Mouse (Mus musculus): ENCODE data around the gene Gm7073.

The Gm7073 gene

GRCm38 (mm10) chrX:60539149-60539548, at the start of gene Gm7073:
TSS of gene Gm7073 (minus strand) at chrX:60539249.
- in situ Hi-C loops (cut with MboI, MseI) = no loop called here

- in situ Hi-C loops (cut with MboI, MseI) = no loop called here
Measured at GRCm38 (mm10) chrX:60570539-60570938, 31.5 kb upstream of the Gm7073 start.

- in situ Hi-C loops (cut with MboI, MseI) = no loop called here
Measured at GRCm38 (mm10) chrX:60569047-60569446, 30.0 kb upstream of the Gm7073 start.

- in situ Hi-C loops (cut with MboI, MseI) = no loop called here
Measured at GRCm38 (mm10) chrX:60555242-60555641, 16.2 kb upstream of the Gm7073 start.

GRCm38 (mm10) chrX:60547444-60548304, 8.6 kb upstream of the Gm7073 start:
- in situ Hi-C loops (cut with MboI, MseI) = no loop called here

GRCm38 (mm10) chrX:60547098-60547443, 8.0 kb upstream of the Gm7073 start:
- in situ Hi-C loops (cut with MboI, MseI) = no loop called here

GRCm38 (mm10) chrX:60545906-60546305, 6.9 kb upstream of the Gm7073 start:
- in situ Hi-C loops (cut with MboI, MseI) = no loop called here

GRCm38 (mm10) chrX:60545444-60545843, 6.4 kb upstream of the Gm7073 start:
- in situ Hi-C loops (cut with MboI, MseI) = no loop called here

GRCm38 (mm10) chrX:60544098-60544497, 5.0 kb upstream of the Gm7073 start:
- in situ Hi-C loops (cut with MboI, MseI) = no loop called here

- in situ Hi-C loops (cut with MboI, MseI) = no loop called here
Measured at GRCm38 (mm10) chrX:60542901-60543300, 3.9 kb upstream of the Gm7073 start.

GRCm38 (mm10) chrX:60503995-60504394, 35.1 kb downstream of the Gm7073 start:
- in situ Hi-C loops (cut with MboI, MseI) = no loop called here

GRCm38 (mm10) chrX:60497750-60498149, 41.3 kb downstream of the Gm7073 start:
- in situ Hi-C loops (cut with MboI, MseI) = no loop called here

GRCm38 (mm10) chrX:60495308-60495707, 43.7 kb downstream of the Gm7073 start:
- in situ Hi-C loops (cut with MboI, MseI) = no loop called here

- in situ Hi-C loops (cut with MboI, MseI) = loop anchor here (25.0 kb wide), 1 partner anchor 451 kb away; no protein-coding TSS in a partner anchor
Measured at GRCm38 (mm10) chrX:60463786-60464185, 75.3 kb downstream of the Gm7073 start.

GRCm38 (mm10) chrX:60414563-60415111, 124.4 kb downstream of the Gm7073 start:
- in situ Hi-C loops (cut with MboI, MseI) = loop anchor here (25.0 kb wide), 1 partner anchor 827 kb away; no protein-coding TSS in a partner anchor

GRCm38 (mm10) chrX:60405681-60406080, 133.4 kb downstream of the Gm7073 start:
- in situ Hi-C loops (cut with MboI, MseI) = loop anchor here (25.0 kb wide), 1 partner anchor 818 kb away; no protein-coding TSS in a partner anchor

- in situ Hi-C loops (cut with MboI, MseI) = loop anchor here (25.0 kb wide), 1 partner anchor 817 kb away; no protein-coding TSS in a partner anchor
Measured at GRCm38 (mm10) chrX:60404668-60405044, 134.4 kb downstream of the Gm7073 start.

- in situ Hi-C loops (cut with MboI, MseI) = loop anchor here (25.0 kb wide), 1 partner anchor 817 kb away; no protein-coding TSS in a partner anchor
Measured at GRCm38 (mm10) chrX:60403764-60404667, 135.0 kb downstream of the Gm7073 start.

- in situ Hi-C loops (cut with MboI, MseI) = loop anchor here (25.0 kb wide), 1 partner anchor 816 kb away; no protein-coding TSS in a partner anchor
Measured at GRCm38 (mm10) chrX:60403062-60403763, 135.8 kb downstream of the Gm7073 start.

GRCm38 (mm10) chrX:60394292-60394691, 144.8 kb downstream of the Gm7073 start:
- in situ Hi-C loops (cut with MboI, MseI) = no loop called here

- in situ Hi-C loops (cut with MboI, MseI) = no loop called here
Measured at GRCm38 (mm10) chrX:60386852-60387251, 152.2 kb downstream of the Gm7073 start.

Measured in T-helper 2 cell (primary cell).